Mouse (Mus musculus) CD4-positive, CD25-positive, alpha-beta regulatory T cell, adult 2 months (primary cell): ENCODE results near the gene Ccrl2.
A peak's percentile ranks its signal among the peaks of the same experiment; 100 is the strongest.

ENCODE experiments used
- DNase-seq: peaks from one replicate; pipeline ENCODE4 v3.0.0-alpha.2; 2012; ENCODE audit warnings: low read depth, low spot score

Gene Ccrl2

GRCm38 (mm10) chr9:111062840-111063239 is 5.5 kb upstream of the Ccrl2 start:
- no peak for DNase-seq

GRCm38 (mm10) chr9:111058943-111059556 is 1.7 kb upstream of the Ccrl2 start:
- DNase-seq: peak; percentile 50

GRCm38 (mm10) chr9:111057544-111058370 is 438 bp upstream of the Ccrl2 start:
- DNase-seq: peak; percentile 52

GRCm38 (mm10) chr9:111056519-111056797 is 861 bp downstream of the Ccrl2 start:
- DNase-seq: peak; percentile 68

- DNase-seq: peak; percentile 61
These were observed 1.4 kb downstream of the Ccrl2 start for GRCm38 (mm10) chr9:111055800-111056518.

- no peak for DNase-seq
These were observed 2.4 kb downstream of the Ccrl2 start for GRCm38 (mm10) chr9:111054923-111055322.

GRCm38 (mm10) chr9:111048452-111048851 is 8.9 kb downstream of the Ccrl2 start:
- DNase-seq: no peak

- peak; percentile 61 for DNase-seq
These were observed 10.1 kb downstream of the Ccrl2 start for GRCm38 (mm10) chr9:111047266-111047665.

GRCm38 (mm10) chr9:111046222-111046621 is 11.1 kb downstream of the Ccrl2 start:
- peak; percentile 54 for DNase-seq

- no peak for DNase-seq
These were observed 15.1 kb downstream of the Ccrl2 start for GRCm38 (mm10) chr9:111042266-111042665.

GRCm38 (mm10) chr9:111039966-111040365 is 17.4 kb downstream of the Ccrl2 start:
- DNase-seq: no peak

GRCm38 (mm10) chr9:111033717-111034116 is 23.6 kb downstream of the Ccrl2 start:
- DNase-seq: no peak

- no peak for DNase-seq
These were observed 30.5 kb downstream of the Ccrl2 start for GRCm38 (mm10) chr9:111026791-111027190.

- DNase-seq: no peak
These were observed 38.3 kb downstream of the Ccrl2 start, which contains the start of gene Ltf for GRCm38 (mm10) chr9:111019022-111019421. Gene Ltf (plus strand): TSS chr9:111019271.

GRCm38 (mm10) chr9:111015658-111016057 is 41.7 kb downstream of the Ccrl2 start:
- DNase-seq: no peak

GRCm38 (mm10) chr9:111012041-111012440 is 45.3 kb downstream of the Ccrl2 start:
- DNase-seq: no peak

GRCm38 (mm10) chr9:111011550-111011949 is 45.8 kb downstream of the Ccrl2 start:
- DNase-seq: no peak

- no peak for DNase-seq
These were observed 47.6 kb downstream of the Ccrl2 start for GRCm38 (mm10) chr9:111009763-111010162.

GRCm38 (mm10) chr9:111006544-111006943 is 50.8 kb downstream of the Ccrl2 start:
- DNase-seq: no peak
